Mouse (Mus musculus) midbrain, embryonic 14.5 days (tissue): ENCODE measurements at regions not wholly inside any gene's neighbourhood (a gene's known extent, or its start where the extent isn't known, plus 50 kb on each side); places are given as distances from the start of the nearest gene placed in this dataset.

Experiments
- ATAC-seq: fragments of 200-750 bp; cut with Nextera tagmentation; 2 replicates; pipeline ENCODE4 v1.8.0; 2017; ENCODE audit warnings: moderate number of reproducible peaks, moderate library complexity; ENCODE audit not compliant: low FRiP score, low TSS enrichment
- DNase-seq: peaks from one replicate; pipeline ENCODE4 v3.0.0-alpha.2; 2015
- H3K27ac ChIP-seq: fragments of 300-500 bp; sonication (generic); replicated peaks from 2 replicates; pipeline ENCODE4 v1.5.1; 2014; ENCODE audit warnings: mild to moderate bottlenecking, low read depth, low read length, moderate library complexity
- H3K27me3 ChIP-seq: fragments of 300-500 bp; sonication (generic); 2 replicates; pipeline ENCODE4 v1.6.1; 2014; ENCODE audit warnings: low read length, control low read depth, mixed read lengths; ENCODE audit not compliant: control insufficient read depth, insufficient read depth
- H3K36me3 ChIP-seq: fragments of 300-500 bp; sonication (generic); 2 replicates; pipeline ENCODE4 v1.6.1; 2014; ENCODE audit warnings: low read length, control low read depth; ENCODE audit not compliant: control insufficient read depth, insufficient read depth
- H3K4me1 ChIP-seq: fragments of 300-500 bp; sonication (generic); 2 replicates; pipeline ENCODE4 v1.6.1; 2014; ENCODE audit warnings: mild to moderate bottlenecking, antibody characterized with exemption, low read length, control low read depth; ENCODE audit not compliant: control insufficient read depth, insufficient read depth
- H3K4me2 ChIP-seq: fragments of 300-500 bp; sonication (generic); 2 replicates; pipeline ENCODE4 v1.6.1; 2014; ENCODE audit warnings: mild to moderate bottlenecking, low read length, moderate library complexity
- H3K4me3 ChIP-seq: fragments of 300-500 bp; sonication (generic); replicated peaks from 2 replicates; pipeline ENCODE4 v1.5.1; 2014; ENCODE audit warnings: low read depth, low read length
- H3K9ac ChIP-seq: fragments of 300-500 bp; sonication (generic); replicated peaks from 2 replicates; pipeline ENCODE4 v1.6.1; 2014; ENCODE audit warnings: mild to moderate bottlenecking, low read length, moderate library complexity
- H3K9me3 ChIP-seq: fragments of 300-500 bp; sonication (generic); 2 replicates; pipeline ENCODE4 v1.6.1; 2016; ENCODE audit warnings: low read length, control low read depth, mixed read lengths; ENCODE audit not compliant: control insufficient read depth
- WGBS: fragments of 180-500 bp; shearing (Covaris S2); extraction: QIAGEN DNeasy Blood & Tissue Kit; methylation state at CpG from one replicate; pipeline ENCODE4 v1.1.7; 2014; 5-methylcytosine and 5-hydroxymethylcytosine counted together

- no peak overlapping the region for H3K4me3 ChIP-seq
- DNase-seq (no peak), ATAC-seq (no peak)
- peaks cover 9% of the 10 kb centered on the region; the same call in 1 of the 2 replicates for H3K4me1 ChIP-seq
- no peaks in the 10 kb centered on the region for H3K9me3 ChIP-seq
- WGBS = 50% methylated on average over 6 of the region's 6 CpGs
- H3K4me2 ChIP-seq = no peak overlapping the region
- H3K36me3 ChIP-seq = no peaks in the 10 kb centered on the region
- no peak overlapping the region for H3K27ac ChIP-seq
- H3K9ac ChIP-seq = no peak overlapping the region
- no peaks in the 10 kb centered on the region for H3K27me3 ChIP-seq
Measured at GRCm38 (mm10) chr14:76767301-76767700, 210.6 kb upstream of the Serp2 start.

GRCm38 (mm10) chr14:76766186-76766713 is 209.6 kb upstream of the Serp2 start:
- DNase-seq (no peak), ATAC-seq (no peak)
- Histone ChIP-seq H3K4me3 (no peak overlapping the region), H3K4me1 (peaks cover 5% of the 10 kb centered on the region; the same call in 1 of the 2 replicates), H3K9ac (no peak overlapping the region), H3K36me3 (no peaks in the 10 kb centered on the region), H3K4me2 (no peak overlapping the region), H3K27me3 (no peaks in the 10 kb centered on the region), H3K27ac (0 out of 2 replicates have a peak overlapping the region, but pooled peaks have one; percentile 5), H3K9me3 (no peaks in the 10 kb centered on the region)
- 62% methylated on average over 10 of the region's 10 CpGs for WGBS

- Histone ChIP-seq H3K4me3 (no peak overlapping the region), H3K27me3 (no peaks in the 10 kb centered on the region), H3K27ac (no peak overlapping the region), H3K9ac (no peak overlapping the region), H3K9me3 (no peaks in the 10 kb centered on the region), H3K4me1 (peaks cover 5% of the 10 kb centered on the region; the same call in 1 of the 2 replicates), H3K4me2 (no peak overlapping the region), H3K36me3 (no peaks in the 10 kb centered on the region)
- 69% methylated on average over 6 of the region's 6 CpGs for WGBS
- DNase-seq (peak; percentile 20), ATAC-seq (no peak)
Measured at GRCm38 (mm10) chr14:76765094-76765504, 208.4 kb upstream of the Serp2 start.

GRCm38 (mm10) chr14:76764390-76764796 is 207.7 kb upstream of the Serp2 start:
- DNase-seq (peak; percentile 39), ATAC-seq (no peak)
- WGBS = 22% methylated on average over 7 of the region's 7 CpGs

GRCm38 (mm10) chr14:76763539-76763938 is 206.8 kb upstream of the Serp2 start:
- Histone ChIP-seq H3K27ac (no peak overlapping the region), H3K4me3 (no peak overlapping the region), H3K27me3 (no peaks in the 10 kb centered on the region), H3K9me3 (no peaks in the 10 kb centered on the region), H3K4me1 (peaks cover 5% of the 10 kb centered on the region; the same call in 1 of the 2 replicates), H3K9ac (no peak overlapping the region), H3K4me2 (no peak overlapping the region), H3K36me3 (no peaks in the 10 kb centered on the region)
- ATAC-seq (no peak), DNase-seq (no peak)
- 90% methylated on average over 7 of the region's 7 CpGs for WGBS

More at GRCm38 (mm10) chr14:76764390-76764796, 207.7 kb upstream of the Serp2 start:
- H3K27ac ChIP-seq = no peak overlapping the region
- H3K4me2 ChIP-seq = no peak overlapping the region
- H3K4me1 ChIP-seq = peaks cover 5% of the 10 kb centered on the region; the same call in 1 of the 2 replicates
- no peaks in the 10 kb centered on the region for H3K9me3 ChIP-seq
- no peak overlapping the region for H3K9ac ChIP-seq
- H3K4me3 ChIP-seq = no peak overlapping the region
- no peaks in the 10 kb centered on the region for H3K36me3 ChIP-seq
- no peaks in the 10 kb centered on the region for H3K27me3 ChIP-seq

- ATAC-seq (no peak), DNase-seq (no peak)
- no peak overlapping the region for H3K9ac ChIP-seq
- H3K27me3 ChIP-seq = no peaks in the 10 kb centered on the region
- no peak overlapping the region for H3K27ac ChIP-seq
- 46% methylated on average over 10 of the region's 10 CpGs for WGBS
- no peaks in the 10 kb centered on the region for H3K9me3 ChIP-seq
- H3K4me3 ChIP-seq = no peak overlapping the region
- H3K4me1 ChIP-seq = peaks cover 5% of the 10 kb centered on the region; the same call in 1 of the 2 replicates
- H3K36me3 ChIP-seq = no peaks in the 10 kb centered on the region
- no peak overlapping the region for H3K4me2 ChIP-seq
Measured at GRCm38 (mm10) chr14:76762777-76763176, 206.1 kb upstream of the Serp2 start.

GRCm38 (mm10) chr14:76761691-76762090 is 205.0 kb upstream of the Serp2 start:
- 89% methylated on average over 11 of the region's 11 CpGs for WGBS
- no peaks in the 10 kb centered on the region for H3K27me3 ChIP-seq
- H3K9ac ChIP-seq = no peak overlapping the region
- DNase-seq (no peak), ATAC-seq (no peak)
- H3K4me3 ChIP-seq = no peak overlapping the region
- H3K36me3 ChIP-seq = no peaks in the 10 kb centered on the region
- peaks cover 5% of the 10 kb centered on the region; the same call in 1 of the 2 replicates for H3K4me1 ChIP-seq
- H3K27ac ChIP-seq = no peak overlapping the region
- H3K9me3 ChIP-seq = no peaks in the 10 kb centered on the region
- no peak overlapping the region for H3K4me2 ChIP-seq

GRCm38 (mm10) chr14:76761274-76761673 is 204.6 kb upstream of the Serp2 start:
- Histone ChIP-seq H3K27me3 (no peaks in the 10 kb centered on the region), H3K9ac (no peak overlapping the region), H3K36me3 (no peaks in the 10 kb centered on the region), H3K4me3 (no peak overlapping the region), H3K27ac (no peak overlapping the region), H3K4me1 (peaks cover 5% of the 10 kb centered on the region; the same call in 1 of the 2 replicates), H3K4me2 (no peak overlapping the region), H3K9me3 (no peaks in the 10 kb centered on the region)
- WGBS = 95% methylated on average over 4 of the region's 4 CpGs
- no peak for DNase-seq
- ATAC-seq = no peak

GRCm38 (mm10) chr14:76760509-76761023 is 203.9 kb upstream of the Serp2 start:
- Histone ChIP-seq H3K4me2 (no peak overlapping the region), H3K27me3 (no peaks in the 10 kb centered on the region), H3K4me3 (no peak overlapping the region), H3K27ac (no peak overlapping the region), H3K36me3 (no peaks in the 10 kb centered on the region), H3K4me1 (peaks cover 5% of the 10 kb centered on the region; the same call in 1 of the 2 replicates), H3K9ac (no peak overlapping the region), H3K9me3 (no peaks in the 10 kb centered on the region)
- ATAC-seq = no peak
- no peak for DNase-seq
- WGBS = 87% methylated on average over 13 of the region's 13 CpGs
